Mouse (Mus musculus) ES-Bruce4 (cell line): ENCODE measurements at regions not wholly inside any gene's neighbourhood (a gene's known extent, or its start where the extent isn't known, plus 50 kb on each side); places are given as distances from the start of the nearest gene placed in this dataset.

Source experiments
- CTCF ChIP-seq: IDR thresholded peaks from one replicate; pipeline ENCODE4 v1.8.1; 2011; ENCODE audit warnings: low read depth, low read length
- POLR2A ChIP-seq: IDR thresholded peaks from one replicate; pipeline ENCODE4 v1.8.1; 2011; ENCODE audit warnings: low read length; ENCODE audit not compliant: insufficient read depth

GRCm38 (mm10) chrX:169552851-169553250 lies 132.1 kb upstream of the Mid1 start:
- TF ChIP-seq POLR2A = no peak
- no peak for TF ChIP-seq CTCF
